Mouse (Mus musculus) kidney, embryonic 14.5 days (tissue): Measurements from ENCODE around the gene Sephs2. TPM values are rescaled to one million over a fixed set of nuclear protein-coding genes. Genes with fewer than 3 reads are reported as not detected.
A peak's percentile ranks its signal among the peaks of the same experiment; 100 is the strongest.
"Not testable (repeated sequence)": the region's sequence is repeated elsewhere in the genome, so short reads cannot be mapped to it uniquely, and the experiment has no call there.

Source experiments
- ATAC-seq: fragments of 200-750 bp; cut with Nextera tagmentation; 2 replicates; pipeline ENCODE4 v1.8.0; 2017; ENCODE audit warnings: moderate number of reproducible peaks, mild to moderate bottlenecking, moderate TSS enrichment, moderate library complexity; ENCODE audit not compliant: low FRiP score, low TSS enrichment
- H3K27ac ChIP-seq: fragments of 300-500 bp; sonication (generic); 2 replicates; pipeline ENCODE4 v1.5.1; 2014; ENCODE audit warnings: low read depth, mild to moderate bottlenecking, low read length, moderate library complexity, mixed read lengths
- H3K27me3 ChIP-seq: fragments of 300-500 bp; sonication (generic); 2 replicates; pipeline ENCODE4 v1.6.1; 2014; ENCODE audit warnings: mild to moderate bottlenecking, low read length; ENCODE audit not compliant: control insufficient read depth, insufficient read depth
- H3K36me3 ChIP-seq: fragments of 300-500 bp; sonication (generic); 2 replicates; pipeline ENCODE4 v1.6.1; 2014; ENCODE audit warnings: low read length, mixed read lengths; ENCODE audit not compliant: control insufficient read depth, insufficient read depth
- H3K4me1 ChIP-seq: fragments of 300-500 bp; sonication (generic); 2 replicates; pipeline ENCODE4 v1.6.1; 2014; ENCODE audit warnings: low read length, mixed read lengths; ENCODE audit not compliant: control insufficient read depth, insufficient read depth
- H3K4me2 ChIP-seq: fragments of 300-500 bp; sonication (generic); replicated peaks from 2 replicates; pipeline ENCODE4 v1.6.1; 2014; ENCODE audit warnings: low read depth, mild to moderate bottlenecking, low read length
- H3K4me3 ChIP-seq: fragments of 300-500 bp; sonication (generic); 2 replicates; pipeline ENCODE4 v1.5.1; 2014; ENCODE audit warnings: mild to moderate bottlenecking, low read length
- H3K9ac ChIP-seq: fragments of 300-500 bp; sonication (generic); 2 replicates; pipeline ENCODE4 v1.6.1; 2014; ENCODE audit warnings: low read depth, mild to moderate bottlenecking, low read length, moderate library complexity
- H3K9me3 ChIP-seq: fragments of 300-500 bp; sonication (generic); 2 replicates; pipeline ENCODE4 v1.6.1; 2016; ENCODE audit warnings: low read length; ENCODE audit not compliant: control insufficient read depth
- WGBS: fragments of 180-500 bp; shearing (Covaris S2); extraction: QIAGEN DNeasy Blood & Tissue Kit; methylation state at CpG from one replicate; pipeline ENCODE4 v1.1.7; 2014; 5-methylcytosine and 5-hydroxymethylcytosine counted together
- polyA plus RNA-seq: library from polyadenylated mRNA; unstranded; fragments of >200 nt; fragmentation: Nextera tagmentation; extraction: Ambion mirVana; gene quantifications from 2 replicates; pipeline ENCODE4 v1.2.1, GENCODE M21; 2014

The Sephs2 gene
- polyA plus RNA-seq, 1 experiment from 2014 or later, result 132 TPM

GRCm38 (mm10) chr7:127250511-127250910, 23.3 kb downstream of the Sephs2 start:
- 92% methylated on average over 8 of the region's 8 CpGs for WGBS
- not testable (repeated sequence) for H3K9me3 ChIP-seq, H3K27ac ChIP-seq, H3K9ac ChIP-seq, H3K4me2 ChIP-seq, ATAC-seq, H3K4me3 ChIP-seq, H3K27me3 ChIP-seq
- Histone ChIP-seq H3K4me1 (peaks cover 17% of the 10 kb centered on the region), H3K36me3 (peaks cover 27% of the 10 kb centered on the region)

GRCm38 (mm10) chr7:127244658-127245510, 29.0 kb downstream of the Sephs2 start:
- H3K9ac ChIP-seq, result peak overlapping the region; percentile 94
- H3K36me3 ChIP-seq, result peaks cover 20% of the 10 kb centered on the region
- peak overlapping the region; percentile 93 for H3K4me3 ChIP-seq
- peak overlapping the region; percentile 89 for H3K27ac ChIP-seq
- peaks cover 18% of the 10 kb centered on the region; the same call in 1 of the 2 replicates for H3K4me1 ChIP-seq
- ATAC-seq, result peak; percentile 81
- H3K4me2 ChIP-seq, result peak overlapping the region; percentile 74
- WGBS, result 9% methylated on average over 31 of the region's 33 CpGs
- H3K27me3 ChIP-seq, result no peaks in the 10 kb centered on the region
- no peaks in the 10 kb centered on the region for H3K9me3 ChIP-seq

GRCm38 (mm10) chr7:127243870-127244657, 29.8 kb downstream of the Sephs2 start, which contains the start of gene Zfp771:
TSS of gene Zfp771 (plus strand) at chr7:127244274.
- ATAC-seq, result peak; percentile 98
- Histone ChIP-seq H3K4me1 (peaks cover 18% of the 10 kb centered on the region; the same call in 1 of the 2 replicates), H3K36me3 (peaks cover 16% of the 10 kb centered on the region), H3K9me3 (no peaks in the 10 kb centered on the region), H3K27me3 (no peaks in the 10 kb centered on the region), H3K9ac (peak within 1 kb of the TSS; percentile 94), H3K4me3 (peak within 1 kb of the TSS; percentile 93), H3K4me2 (peak within 1 kb of the TSS; percentile 74), H3K27ac (peak within 1 kb of the TSS; percentile 89)
- WGBS, result under 1% methylated on average over 45 of the region's 56 CpGs

- Histone ChIP-seq H3K4me3 (peak overlapping the region; percentile 93; the same call in 1 of the 2 replicates), H3K4me1 (peaks cover 18% of the 10 kb centered on the region; the same call in 1 of the 2 replicates), H3K27me3 (no peaks in the 10 kb centered on the region), H3K27ac (peak overlapping the region; percentile 89), H3K36me3 (peaks cover 17% of the 10 kb centered on the region), H3K4me2 (peak overlapping the region; percentile 74), H3K9ac (peak overlapping the region; percentile 94; the same call in 1 of the 2 replicates), H3K9me3 (no peaks in the 10 kb centered on the region)
- ATAC-seq, result no peak
- 37% methylated on average over 2 of the region's 2 CpGs for WGBS
Observed at GRCm38 (mm10) chr7:127243361-127243867, 30.4 kb downstream of the Sephs2 start.

DNA sequence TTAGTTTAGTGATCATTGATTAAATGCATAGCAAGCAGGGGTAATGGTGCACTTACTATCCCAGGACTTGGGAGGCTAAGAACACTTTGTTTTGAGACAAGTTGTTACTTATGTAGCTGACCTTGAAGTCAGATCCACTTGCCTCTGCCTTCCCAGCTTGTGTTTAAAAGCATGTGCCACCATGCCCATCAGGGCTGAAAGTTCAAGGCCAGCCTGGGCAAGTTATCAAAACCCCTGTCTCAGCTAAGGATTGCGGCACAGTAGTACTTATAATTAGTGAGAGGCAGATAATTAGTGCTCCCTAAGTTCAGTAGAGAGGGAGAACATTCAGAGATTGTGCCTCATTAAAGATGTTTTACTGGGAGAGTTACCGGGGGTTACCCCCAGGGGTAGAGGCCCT, 39.1 kb downstream of the Sephs2 start:
- no peaks in the 10 kb centered on the region for H3K27me3 ChIP-seq
- H3K27ac ChIP-seq, result no peak overlapping the region
- WGBS, result 98% methylated on average over 2 of the region's 2 CpGs
- no peaks in the 10 kb centered on the region for H3K9me3 ChIP-seq
- no peak for ATAC-seq
- H3K4me2 ChIP-seq, result peak overlapping the region; percentile 67; the same call in 1 of the 2 replicates
- no peak overlapping the region for H3K9ac ChIP-seq
- peaks cover 48% of the 10 kb centered on the region for H3K36me3 ChIP-seq
- H3K4me3 ChIP-seq, result no peak overlapping the region; the same call in 1 of the 2 replicates
- peaks cover 13% of the 10 kb centered on the region for H3K4me1 ChIP-seq

DNA sequence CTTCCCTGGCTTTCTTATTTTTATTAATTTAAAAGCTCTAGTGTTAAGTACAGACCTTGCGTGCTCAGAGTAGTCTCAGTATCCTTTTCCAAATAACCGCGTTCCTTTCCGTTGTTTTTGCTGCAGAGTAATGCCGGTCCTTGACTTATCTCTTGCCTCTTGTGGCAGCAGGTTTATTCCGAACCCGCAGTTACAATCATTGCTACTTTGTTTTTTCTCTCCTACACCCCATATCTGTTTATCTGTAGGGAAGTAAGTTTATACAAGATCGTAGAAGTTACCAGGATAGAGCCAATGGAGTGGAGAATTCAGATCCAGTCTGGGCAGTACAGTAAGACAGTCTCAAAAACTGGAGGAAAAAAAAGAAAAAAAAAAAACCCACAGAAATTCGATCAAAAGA, 40.1 kb downstream of the Sephs2 start:
- H3K27ac ChIP-seq, result peak overlapping the region; percentile 99
- H3K9ac ChIP-seq, result peak overlapping the region; percentile 74
- H3K4me1 ChIP-seq, result peaks cover 13% of the 10 kb centered on the region
- no peaks in the 10 kb centered on the region for H3K27me3 ChIP-seq
- peak overlapping the region; percentile 67 for H3K4me2 ChIP-seq
- WGBS, result 4% methylated on average over 9 of the region's 9 CpGs
- ATAC-seq, result no peak
- H3K4me3 ChIP-seq, result peak overlapping the region; percentile 95
- H3K9me3 ChIP-seq, result no peaks in the 10 kb centered on the region
- peaks cover 57% of the 10 kb centered on the region for H3K36me3 ChIP-seq

- Histone ChIP-seq H3K27me3 (no peaks in the 10 kb centered on the region), H3K9ac (peak overlapping the region; percentile 74), H3K36me3 (peaks cover 53% of the 10 kb centered on the region), H3K4me1 (peaks cover 13% of the 10 kb centered on the region), H3K4me3 (peak overlapping the region; percentile 95), H3K27ac (peak overlapping the region; percentile 99), H3K4me2 (peak overlapping the region; percentile 67), H3K9me3 (no peaks in the 10 kb centered on the region)
- WGBS, result under 1% methylated on average over 27 of the region's 27 CpGs
- peak; percentile 54; the same call in 1 of the 2 replicates for ATAC-seq
Observed at GRCm38 (mm10) chr7:127233368-127233749, 40.5 kb downstream of the Sephs2 start.

- peak within 1 kb of the TSS; percentile 67 for H3K4me2 ChIP-seq
- peak within 1 kb of the TSS; percentile 95 for H3K4me3 ChIP-seq
- no peaks in the 10 kb centered on the region for H3K9me3 ChIP-seq
- H3K9ac ChIP-seq, result peak within 1 kb of the TSS; percentile 74
- whole genome bisulfite sequencing, result under 1% methylated on average over 58 of the region's 64 CpGs
- H3K27ac ChIP-seq, result peak within 1 kb of the TSS; percentile 99
- no peaks in the 10 kb centered on the region for H3K27me3 ChIP-seq
- ATAC-seq, result peak; percentile 90
- H3K4me1 ChIP-seq, result peaks cover 13% of the 10 kb centered on the region
- peaks cover 48% of the 10 kb centered on the region for H3K36me3 ChIP-seq
Observed at GRCm38 (mm10) chr7:127232622-127233367, 41.1 kb downstream of the Sephs2 start, which contains the start of the genes Zfp553 and Sept1. TSS of gene Zfp553 (plus strand) at chr7:127233061. TSS of gene Sept1 (minus strand) at chr7:127233130.
